Mouse (Mus musculus): ENCODE data around the gene 1700025G04Rik. TPM values are rescaled to one million over a fixed set of nuclear protein-coding genes. Genes with fewer than 3 reads are reported as not detected.
A peak's percentile ranks its signal among the peaks of the same experiment; 100 is the strongest.

1700025G04Rik gene
- polyA plus RNA-seq, 2 experiments, result 24.3 to 36.4 TPM

DNA sequence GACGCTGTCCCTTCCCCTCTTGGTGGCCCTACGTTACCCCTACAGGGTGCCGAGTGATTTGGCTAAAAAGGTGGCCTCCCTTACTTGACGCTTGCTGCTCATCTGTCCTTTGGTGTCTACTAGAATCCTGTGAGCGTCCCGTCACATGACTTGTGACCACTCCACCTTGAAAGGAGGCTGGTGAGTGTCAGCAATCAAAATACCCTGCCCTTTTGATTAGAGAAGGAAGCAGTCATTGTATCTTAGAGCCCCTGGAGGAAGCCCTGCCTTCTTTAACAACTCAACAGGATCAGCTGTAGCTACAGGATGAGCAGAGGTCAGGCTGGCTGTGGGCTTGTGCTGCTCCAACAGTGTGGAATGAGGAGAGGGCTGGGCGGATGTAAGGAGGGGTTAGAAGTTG lies 190.0 kb downstream of the 1700025G04Rik start:
- Histone ChIP-seq H3K4me2 (replicated peaks; ENCODE audit: low read depth, low read length, severe bottlenecking) (no peak overlapping the region), H3K4me1 (ENCODE audit: control insufficient read depth, insufficient read depth, low read length) (peaks cover 14% of the 10 kb centered on the region), H3K36me3 (ENCODE audit: control insufficient read depth, insufficient read depth, low read length) (no peaks in the 10 kb centered on the region), H3K9me3 (ENCODE audit: control insufficient read depth, low read length) (no peaks in the 10 kb centered on the region), H3K4me3 (replicated peaks; ENCODE audit: low read length) (no peak overlapping the region), H3K27ac (replicated peaks; ENCODE audit: low read depth, low read length) (no peak overlapping the region), H3K27me3 (ENCODE audit: control insufficient read depth, insufficient read depth, low read length) (no peaks in the 10 kb centered on the region), H3K9ac (ENCODE audit: low read depth, low read length, severe bottlenecking) (no peak overlapping the region)
- ATAC-seq (ENCODE audit: low FRiP score, low read depth), result no peak
- no peak for DNase-seq (ENCODE audit: low spot score)
- 89% methylated on average over 7 of the region's 7 CpGs for WGBS
- TF ChIP-seq POLR2A (IDR thresholded peaks at IDR 0.05; ENCODE audit: borderline replicate concordance, extremely low read depth, insufficient read depth, insufficient read length), result no peak

- Histone ChIP-seq H3K27me3 (ENCODE audit: control insufficient read depth, insufficient read depth, low read length) (no peaks in the 10 kb centered on the region), H3K27ac (replicated peaks; ENCODE audit: low read depth, low read length) (no peak overlapping the region), H3K4me2 (replicated peaks; ENCODE audit: low read depth, low read length, severe bottlenecking) (no peak overlapping the region), H3K36me3 (ENCODE audit: control insufficient read depth, insufficient read depth, low read length) (peaks cover 3% of the 10 kb centered on the region; the same call in 1 of the 2 replicates), H3K4me3 (replicated peaks; ENCODE audit: low read length) (no peak overlapping the region), H3K9me3 (ENCODE audit: control insufficient read depth, low read length) (no peaks in the 10 kb centered on the region), H3K9ac (ENCODE audit: low read depth, low read length, severe bottlenecking) (no peak overlapping the region), H3K4me1 (ENCODE audit: control insufficient read depth, insufficient read depth, low read length) (peaks cover 40% of the 10 kb centered on the region)
- whole genome bisulfite sequencing, result 73% methylated on average over 4 of the region's 4 CpGs
- no peak for TF ChIP-seq POLR2A (IDR thresholded peaks at IDR 0.05; ENCODE audit: borderline replicate concordance, extremely low read depth, insufficient read depth, insufficient read length)
- ATAC-seq (ENCODE audit: low FRiP score, low read depth) (no peak), DNase-seq (ENCODE audit: low spot score) (no peak)
Observed at GRCm38 (mm10) chr1:151895406-151895805, 194.5 kb downstream of the 1700025G04Rik start.

GRCm38 (mm10) chr1:151893976-151894375 lies 195.9 kb downstream of the 1700025G04Rik start:
- H3K27ac ChIP-seq (replicated peaks; ENCODE audit: low read depth, low read length), result no peak overlapping the region
- H3K9ac ChIP-seq (ENCODE audit: low read depth, low read length, severe bottlenecking), result no peak overlapping the region
- no peak for ATAC-seq (ENCODE audit: low FRiP score, low read depth)
- peaks cover 46% of the 10 kb centered on the region for H3K4me1 ChIP-seq (ENCODE audit: control insufficient read depth, insufficient read depth, low read length)
- no peaks in the 10 kb centered on the region for H3K27me3 ChIP-seq (ENCODE audit: control insufficient read depth, insufficient read depth, low read length)
- no peak overlapping the region for H3K4me3 ChIP-seq (replicated peaks; ENCODE audit: low read length)
- TF ChIP-seq POLR2A (IDR thresholded peaks at IDR 0.05; ENCODE audit: borderline replicate concordance, extremely low read depth, insufficient read depth, insufficient read length), result no peak
- H3K36me3 ChIP-seq (ENCODE audit: control insufficient read depth, insufficient read depth, low read length), result peaks cover 3% of the 10 kb centered on the region; the same call in 1 of the 2 replicates
- H3K9me3 ChIP-seq (ENCODE audit: control insufficient read depth, low read length), result no peaks in the 10 kb centered on the region
- H3K4me2 ChIP-seq (replicated peaks; ENCODE audit: low read depth, low read length, severe bottlenecking), result no peak overlapping the region
- 80% methylated on average over 5 of the region's 5 CpGs for WGBS
- DNase-seq (ENCODE audit: low spot score), result no peak

GRCm38 (mm10) chr1:151892008-151892407 lies 197.9 kb downstream of the 1700025G04Rik start:
- DNase-seq (ENCODE audit: low spot score), result no peak
- Histone ChIP-seq H3K4me3 (replicated peaks; ENCODE audit: low read length) (no peak overlapping the region), H3K4me2 (replicated peaks; ENCODE audit: low read depth, low read length, severe bottlenecking) (no peak overlapping the region), H3K9ac (ENCODE audit: low read depth, low read length, severe bottlenecking) (no peak overlapping the region), H3K27ac (replicated peaks; ENCODE audit: low read depth, low read length) (no peak overlapping the region; the same call in 1 of the 2 replicates), H3K36me3 (ENCODE audit: control insufficient read depth, insufficient read depth, low read length) (peaks cover 3% of the 10 kb centered on the region; the same call in 1 of the 2 replicates), H3K9me3 (ENCODE audit: control insufficient read depth, low read length) (no peaks in the 10 kb centered on the region), H3K27me3 (ENCODE audit: control insufficient read depth, insufficient read depth, low read length) (no peaks in the 10 kb centered on the region), H3K4me1 (ENCODE audit: control insufficient read depth, insufficient read depth, low read length) (peaks cover 56% of the 10 kb centered on the region)
- 91% methylated on average over 5 of the region's 5 CpGs for WGBS
- ATAC-seq (ENCODE audit: low FRiP score, low read depth), result no peak
- TF ChIP-seq POLR2A (IDR thresholded peaks at IDR 0.05; ENCODE audit: borderline replicate concordance, extremely low read depth, insufficient read depth, insufficient read length), result no peak

DNA sequence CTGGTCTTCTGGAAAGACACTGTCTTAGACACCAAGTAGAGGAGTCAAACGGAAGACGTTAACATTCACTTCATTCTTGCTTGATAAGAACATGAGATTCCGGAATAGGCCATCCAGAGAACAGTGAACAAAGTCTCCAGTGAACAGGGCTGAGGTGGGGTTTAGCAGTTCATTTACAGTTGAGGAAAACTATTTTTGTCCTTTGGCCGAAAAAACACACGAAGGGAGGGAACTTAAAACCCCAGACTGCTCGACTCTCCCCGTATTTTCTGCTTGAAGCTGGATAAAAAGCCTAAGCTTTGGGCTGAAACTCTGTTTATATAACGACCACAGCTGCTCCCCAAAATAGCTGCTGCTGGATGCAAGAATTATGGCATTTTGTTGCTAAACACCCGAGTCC lies 198.7 kb downstream of the 1700025G04Rik start:
- peak overlapping the region; percentile 79 for H3K27ac ChIP-seq (replicated peaks; ENCODE audit: low read depth, low read length)
- TF ChIP-seq POLR2A (IDR thresholded peaks at IDR 0.05; ENCODE audit: borderline replicate concordance, extremely low read depth, insufficient read depth, insufficient read length), result no peak
- H3K9me3 ChIP-seq (ENCODE audit: control insufficient read depth, low read length), result no peaks in the 10 kb centered on the region
- H3K4me3 ChIP-seq (replicated peaks; ENCODE audit: low read length), result no peak overlapping the region
- 0 out of 2 replicates have a peak overlapping the region, but pooled peaks have one; percentile 2 for H3K4me2 ChIP-seq (replicated peaks; ENCODE audit: low read depth, low read length, severe bottlenecking)
- no peak for ATAC-seq (ENCODE audit: low FRiP score, low read depth)
- no peaks in the 10 kb centered on the region for H3K27me3 ChIP-seq (ENCODE audit: control insufficient read depth, insufficient read depth, low read length)
- WGBS, result 48% methylated on average over 9 of the region's 9 CpGs
- peak; percentile 35 for DNase-seq (ENCODE audit: low spot score)
- no peak overlapping the region for H3K9ac ChIP-seq (ENCODE audit: low read depth, low read length, severe bottlenecking)
- H3K36me3 ChIP-seq (ENCODE audit: control insufficient read depth, insufficient read depth, low read length), result peaks cover 3% of the 10 kb centered on the region; the same call in 1 of the 2 replicates
- H3K4me1 ChIP-seq (ENCODE audit: control insufficient read depth, insufficient read depth, low read length), result peaks cover 56% of the 10 kb centered on the region
